Mouse (Mus musculus) embryonic facial prominence, embryonic 15.5 days (tissue): ENCODE data around the gene Ch25h. TPM values are rescaled to one million over a fixed set of nuclear protein-coding genes. Genes with fewer than 3 reads are reported as not detected.

Experiments
- polyA plus RNA-seq: library from polyadenylated mRNA; unstranded; fragments of >200 nt; fragmentation: Nextera tagmentation; extraction: Ambion mirVana; gene quantifications from 2 replicates; pipeline ENCODE4 v1.2.1, GENCODE M21; 2015

Gene Ch25h
- polyA plus RNA-seq, 1 experiment from 2014 or later: 13.6 TPM

Other genes starting within 250 kb of the Ch25h start
- gene Acta2, start 219.6 kb downstream of the Ch25h start, polyA plus RNA-seq: 323 and 370 TPM in 2 replicates
- 9.6 and 11.6 TPM in 2 replicates for gene Fas, start 184.5 kb downstream of the Ch25h start, polyA plus RNA-seq
- gene Lipa, start 52.3 kb upstream of the Ch25h start, polyA plus RNA-seq: 43.1 and 44.0 TPM in 2 replicates
- 10.0 and 11.4 TPM in 2 replicates for gene Ifit2, start 75.5 kb upstream of the Ch25h start, polyA plus RNA-seq
- gene Ifit3, start 108.4 kb upstream of the Ch25h start, polyA plus RNA-seq: 1.8 and 2.1 TPM in 2 replicates
- 0.95 and 1.3 TPM in 2 replicates for gene Ifit1bl1, start 126.8 kb upstream of the Ch25h start, polyA plus RNA-seq
- 0.52 and 0.58 TPM in 2 replicates for gene Ifit3b, start 132.8 kb upstream of the Ch25h start, polyA plus RNA-seq
- gene Ifit1bl2, start 165.6 kb upstream of the Ch25h start, polyA plus RNA-seq: 0.13 and 0.24 TPM in 2 replicates
- 1.1 and 1.2 TPM in 2 replicates for gene Ifit1, start 165.7 kb upstream of the Ch25h start, polyA plus RNA-seq